Mouse (Mus musculus) heart, embryonic 12.5 days (tissue): Measurements from ENCODE around the gene Tulp1. TPM values are rescaled to one million over a fixed set of nuclear protein-coding genes. Genes with fewer than 3 reads are reported as not detected.
A peak's percentile ranks its signal among the peaks of the same experiment; 100 is the strongest.

Experiments used
- ATAC-seq: fragments of 200-750 bp; cut with Nextera tagmentation; 2 replicates; pipeline ENCODE4 v1.8.0; 2017; ENCODE audit warnings: moderate TSS enrichment, moderate library complexity; ENCODE audit not compliant: insufficient number of reproducible peaks, low FRiP score
- H3K27ac ChIP-seq: fragments of 300-500 bp; sonication (generic); 2 replicates; pipeline ENCODE4 v1.5.1; 2016; ENCODE audit warnings: mild to moderate bottlenecking, moderate library complexity; ENCODE audit not compliant: poor library complexity, severe bottlenecking
- H3K27me3 ChIP-seq: fragments of 300-500 bp; sonication (generic); replicated peaks from 2 replicates; pipeline ENCODE4 v1.6.1; 2016; ENCODE audit warnings: mild to moderate bottlenecking, moderate library complexity
- H3K36me3 ChIP-seq: fragments of 300-500 bp; sonication (generic); 2 replicates; pipeline ENCODE4 v1.6.1; 2016; ENCODE audit warnings: mild to moderate bottlenecking, moderate library complexity
- H3K4me1 ChIP-seq: fragments of 300-500 bp; sonication (generic); replicated peaks from 2 replicates; pipeline ENCODE4 v1.6.1; 2016; ENCODE audit warnings: mild to moderate bottlenecking
- H3K4me2 ChIP-seq: fragments of 300-500 bp; sonication (generic); 2 replicates; pipeline ENCODE4 v1.6.1; 2016; ENCODE audit warnings: mild to moderate bottlenecking, moderate library complexity
- H3K4me3 ChIP-seq: fragments of 300-500 bp; sonication (generic); 2 replicates; pipeline ENCODE4 v1.5.1; 2016; ENCODE audit warnings: mild to moderate bottlenecking
- H3K9ac ChIP-seq: fragments of 300-500 bp; sonication (generic); 2 replicates; pipeline ENCODE4 v1.6.1; 2016; ENCODE audit warnings: mild to moderate bottlenecking, moderate library complexity
- H3K9me3 ChIP-seq: fragments of 300-500 bp; sonication (generic); replicated peaks from 2 replicates; pipeline ENCODE4 v1.6.1; 2016; ENCODE audit warnings: mild to moderate bottlenecking, moderate library complexity
- WGBS: fragments of 180-500 bp; shearing (Covaris S2); methylation state at CpG from one replicate; pipeline ENCODE4 v1.1.7; 2016; 5-methylcytosine and 5-hydroxymethylcytosine counted together
- polyA plus RNA-seq: library from polyadenylated mRNA; unstranded; fragments of >200 nt; fragmentation: Nextera tagmentation; extraction: Ambion mirVana; gene quantifications from 2 replicates; pipeline ENCODE4 v1.2.1, GENCODE M21; 2016

Gene Tulp1
- polyA plus RNA-seq, 1 experiment from 2014 or later, result 3.7 TPM

- Histone ChIP-seq H3K27me3 (peaks cover 26% of the 10 kb centered on the region; the same call in 1 of the 2 replicates), H3K27ac (peak within 1 kb of the TSS; percentile 83), H3K4me3 (peak within 1 kb of the TSS; percentile 78), H3K4me2 (peak within 1 kb of the TSS; percentile 77), H3K36me3 (no peaks in the 10 kb centered on the region), H3K9ac (peak within 1 kb of the TSS; percentile 88), H3K9me3 (no peaks in the 10 kb centered on the region), H3K4me1 (peaks cover 48% of the 10 kb centered on the region)
- ATAC-seq, result peak; percentile 85
- WGBS, result under 1% methylated on average over 64 of the region's 73 CpGs
Measured at GRCm38 (mm10) chr17:28350466-28351352, 14.3 kb downstream of the Tulp1 start, which contains the start of gene Tead3. Gene Tead3, minus strand, starts transcription at chr17:28350817.

- H3K9ac ChIP-seq, result peak overlapping the region; percentile 88
- ATAC-seq, result peak; percentile 52
- WGBS, result under 1% methylated on average over 53 of the region's 54 CpGs
Measured at GRCm38 (mm10) chr17:28349901-28350465, 15.0 kb downstream of the Tulp1 start.

GRCm38 (mm10) chr17:28349264-28349880 is 15.7 kb downstream of the Tulp1 start:
- Histone ChIP-seq H3K9me3 (no peaks in the 10 kb centered on the region), H3K27ac (peak overlapping the region; percentile 83), H3K36me3 (no peaks in the 10 kb centered on the region), H3K9ac (peak overlapping the region; percentile 88), H3K4me3 (peak overlapping the region; percentile 78), H3K4me2 (peak overlapping the region; percentile 77), H3K27me3 (peaks cover 26% of the 10 kb centered on the region; the same call in 1 of the 2 replicates), H3K4me1 (peaks cover 61% of the 10 kb centered on the region)
- no peak for ATAC-seq
- WGBS, result 12% methylated on average over 13 of the region's 13 CpGs

More at GRCm38 (mm10) chr17:28349901-28350465, 15.0 kb downstream of the Tulp1 start:
- H3K36me3 ChIP-seq, result no peaks in the 10 kb centered on the region
- H3K4me2 ChIP-seq, result peak overlapping the region; percentile 77
- no peaks in the 10 kb centered on the region for H3K9me3 ChIP-seq
- peaks cover 55% of the 10 kb centered on the region for H3K4me1 ChIP-seq
- peak overlapping the region; percentile 78 for H3K4me3 ChIP-seq
- H3K27ac ChIP-seq, result peak overlapping the region; percentile 83
- H3K27me3 ChIP-seq, result peaks cover 26% of the 10 kb centered on the region; the same call in 1 of the 2 replicates

- Histone ChIP-seq H3K36me3 (no peaks in the 10 kb centered on the region), H3K27ac (no peak overlapping the region), H3K4me3 (peak overlapping the region; percentile 78), H3K4me1 (peaks cover 71% of the 10 kb centered on the region), H3K27me3 (peaks cover 14% of the 10 kb centered on the region; the same call in 1 of the 2 replicates), H3K9me3 (no peaks in the 10 kb centered on the region), H3K4me2 (peak overlapping the region; percentile 77), H3K9ac (peak overlapping the region; percentile 88)
- 43% methylated on average over 6 of the region's 6 CpGs for WGBS
- ATAC-seq, result no peak
Measured at GRCm38 (mm10) chr17:28348211-28348610, 16.8 kb downstream of the Tulp1 start.

- Histone ChIP-seq H3K9me3 (no peaks in the 10 kb centered on the region), H3K4me2 (no peak overlapping the region), H3K9ac (no peak overlapping the region), H3K4me3 (no peak overlapping the region), H3K4me1 (peaks cover 80% of the 10 kb centered on the region), H3K36me3 (no peaks in the 10 kb centered on the region), H3K27me3 (peaks cover 8% of the 10 kb centered on the region; the same call in 1 of the 2 replicates), H3K27ac (no peak overlapping the region)
- WGBS, result 84% methylated on average over 10 of the region's 10 CpGs
- no peak for ATAC-seq
Measured at GRCm38 (mm10) chr17:28347327-28347726, 17.7 kb downstream of the Tulp1 start.

GRCm38 (mm10) chr17:28345882-28346281 is 19.1 kb downstream of the Tulp1 start:
- WGBS, result 6% methylated on average over 10 of the region's 10 CpGs
- ATAC-seq, result no peak

GRCm38 (mm10) chr17:28345271-28345721 is 19.7 kb downstream of the Tulp1 start:
- Histone ChIP-seq H3K36me3 (no peaks in the 10 kb centered on the region), H3K4me3 (peak overlapping the region; percentile 12; the same call in 1 of the 2 replicates), H3K9ac (peak overlapping the region; percentile 65), H3K27me3 (no peaks in the 10 kb centered on the region), H3K27ac (peak overlapping the region; percentile 90), H3K4me2 (peak overlapping the region; percentile 56), H3K4me1 (peaks cover 88% of the 10 kb centered on the region), H3K9me3 (no peaks in the 10 kb centered on the region)
- ATAC-seq, result no peak
- WGBS, result 3% methylated on average over 8 of the region's 8 CpGs

More at GRCm38 (mm10) chr17:28345882-28346281, 19.1 kb downstream of the Tulp1 start:
- peak overlapping the region; percentile 56 for H3K4me2 ChIP-seq
- H3K9ac ChIP-seq, result peak overlapping the region; percentile 65
- H3K4me3 ChIP-seq, result peak overlapping the region; percentile 12; the same call in 1 of the 2 replicates
- H3K4me1 ChIP-seq, result peaks cover 83% of the 10 kb centered on the region
- H3K9me3 ChIP-seq, result no peaks in the 10 kb centered on the region
- no peaks in the 10 kb centered on the region for H3K36me3 ChIP-seq
- peak overlapping the region; percentile 90 for H3K27ac ChIP-seq
- no peaks in the 10 kb centered on the region for H3K27me3 ChIP-seq

- no peak for ATAC-seq
- 36% methylated on average over 3 of the region's 3 CpGs for WGBS
- Histone ChIP-seq H3K27me3 (no peaks in the 10 kb centered on the region), H3K4me1 (peaks cover 92% of the 10 kb centered on the region), H3K9ac (peak overlapping the region; percentile 65), H3K4me2 (peak overlapping the region; percentile 56), H3K4me3 (no peak overlapping the region), H3K9me3 (no peaks in the 10 kb centered on the region), H3K27ac (peak overlapping the region; percentile 90), H3K36me3 (peaks cover 6% of the 10 kb centered on the region)
Measured at GRCm38 (mm10) chr17:28344670-28345069, 20.4 kb downstream of the Tulp1 start.

GRCm38 (mm10) chr17:28344050-28344607 is 20.9 kb downstream of the Tulp1 start:
- Histone ChIP-seq H3K4me1 (peaks cover 86% of the 10 kb centered on the region), H3K9me3 (no peaks in the 10 kb centered on the region), H3K36me3 (peaks cover 11% of the 10 kb centered on the region), H3K4me3 (no peak overlapping the region), H3K27ac (peak overlapping the region; percentile 90), H3K9ac (peak overlapping the region; percentile 65), H3K4me2 (peak overlapping the region; percentile 56), H3K27me3 (no peaks in the 10 kb centered on the region)
- 10% methylated on average over 4 of the region's 4 CpGs for WGBS
- ATAC-seq, result peak; percentile 34; the same call in 1 of the 2 replicates

- peaks cover 34% of the 10 kb centered on the region for H3K36me3 ChIP-seq
- 4% methylated on average over 26 of the region's 26 CpGs for WGBS
- ATAC-seq, result peak; percentile 74
Measured at GRCm38 (mm10) chr17:28341091-28341490, 23.9 kb downstream of the Tulp1 start.

More at GRCm38 (mm10) chr17:28341091-28341490, 23.9 kb downstream of the Tulp1 start:
- Histone ChIP-seq H3K27me3 (no peaks in the 10 kb centered on the region), H3K4me3 (peak overlapping the region; percentile 36), H3K27ac (peak overlapping the region; percentile 83), H3K9me3 (no peaks in the 10 kb centered on the region), H3K4me1 (peaks cover 60% of the 10 kb centered on the region), H3K9ac (peak overlapping the region; percentile 69), H3K4me2 (peak overlapping the region; percentile 72)
